Comparison of ENCODE assay signal across 8 mouse cellular contexts in genomic region chr16:31200790-31201567, GRCm38 (mm10). TPM values are rescaled to one million over a fixed set of nuclear protein-coding genes. Genes with fewer than 3 reads are reported as not detected.
A peak's percentile ranks its signal among the peaks of the same experiment; 100 is the strongest.
DNase-seq lines count a peak whose midpoint lies in the region; ATAC-seq and TF ChIP-seq lines count a peak whose summit lies in the region.

Acap2 (minus strand) TSS chr16:31201245.

- peak; percentile 94 to 99 for TF ChIP-seq POLR2A in MEL (IDR thresholded peaks at IDR 0.05; ENCODE audit: control insufficient read depth in 1 of 2, insufficient read depth in 1 of 2, low read depth in 1 of 2, low read length in 2 of 2, poor library complexity in 1 of 2)
- peak; percentile 92 for TF ChIP-seq POLR2A in cerebellum, adult 2 months (IDR thresholded peaks at IDR 0.05; ENCODE audit: borderline replicate concordance, insufficient read depth, low read length)

- peaks cover 7 to 8% of the 10 kb centered on the region in 2 experiments; a peak in 3 of 4 replicates for H3K4me1 ChIP-seq in MEL (ENCODE audit: control insufficient read depth in 1 of 2, insufficient read depth in 2 of 2, low read length in 2 of 2)
- peaks cover 8% of the 10 kb centered on the region for H3K4me1 ChIP-seq in cerebellum, adult 2 months (ENCODE audit: control insufficient read depth, insufficient read depth, low read length)
- 0 out of 2 replicates have a peak, but pooled peaks cover 2% of the 10 kb centered on the region for H3K4me1 ChIP-seq in forebrain, postnatal 0 days (ENCODE audit: insufficient read depth)
- peaks cover 25% of the 10 kb centered on the region for H3K4me1 ChIP-seq in lung, embryonic 15.5 days

- under 1% methylated on average over 73 of the region's 73 CpGs for WGBS in cerebellum, adult 2 months
- under 1% methylated on average over 62 of the region's 73 CpGs for WGBS in forebrain, postnatal 0 days
- WGBS in lung, embryonic 15.5 days: under 1% methylated on average over 73 of the region's 73 CpGs

- peak within 1 kb of the TSS; percentile 96 for H3K9ac ChIP-seq in MEL (ENCODE audit: control insufficient read depth, low read depth, low read length, poor library complexity, severe bottlenecking)
- peak within 1 kb of the TSS; percentile 93 for H3K9ac ChIP-seq in forebrain, postnatal 0 days
- H3K9ac ChIP-seq in lung, embryonic 15.5 days: peak within 1 kb of the TSS; percentile 96

- no peak for TF ChIP-seq CTCF in MEL (IDR thresholded peaks at IDR 0.05 in 2 of 3, conservative IDR thresholded peaks at IDR 0.05 in 1 of 3; ENCODE audit: control insufficient read depth in 1 of 3, insufficient read depth in 1 of 3, low read depth in 2 of 3, low read length in 3 of 3, poor library complexity in 1 of 3, severe bottlenecking in 1 of 3)
- no peak for TF ChIP-seq CTCF in cerebellum, adult 2 months (IDR thresholded peaks at IDR 0.05; ENCODE audit: borderline replicate concordance, insufficient read depth, low read depth, low read length)
- no peak for TF ChIP-seq CTCF in forebrain, postnatal 0 days (IDR thresholded peaks at IDR 0.05; ENCODE audit: low read depth)

- H3K79me2 ChIP-seq in MEL (ENCODE audit: control insufficient read depth, insufficient read depth, low read length, poor library complexity): peaks cover 39% of the 10 kb centered on the region

- peak; percentile 99 for ATAC-seq in forebrain, postnatal 0 days
- peak; percentile 99 for ATAC-seq in lung, embryonic 15.5 days (ENCODE audit: borderline replicate concordance, extremely low read depth, low FRiP score, low TSS enrichment)

- H3K9me3 ChIP-seq in MEL (replicated peaks; ENCODE audit: insufficient read depth, low read length): no peaks in the 10 kb centered on the region
- no peaks in the 10 kb centered on the region for H3K9me3 ChIP-seq in forebrain, postnatal 0 days (ENCODE audit: low read length)
- no peaks in the 10 kb centered on the region for H3K9me3 ChIP-seq in lung, embryonic 15.5 days

- peak within 1 kb of the TSS; percentile 75 for H3K27ac ChIP-seq in MEL (ENCODE audit: control insufficient read depth, low read depth, low read length)
- H3K27ac ChIP-seq in cerebellum, adult 2 months (ENCODE audit: insufficient read depth, low read length): peak within 1 kb of the TSS; percentile 77
- peak within 1 kb of the TSS; percentile 96 for H3K27ac ChIP-seq in forebrain, postnatal 0 days (ENCODE audit: low read depth, low read length)
- H3K27ac ChIP-seq in lung, embryonic 15.5 days: peak within 1 kb of the TSS; percentile 96

- DNase-seq in MEL (ENCODE audit: low read depth, low spot score): peak; percentile 98
- DNase-seq in cerebellum, adult 2 months: peak; percentile 97 to 99
- peak; percentile 99 for DNase-seq in forebrain, postnatal 0 days
- DNase-seq in heart, postnatal 4 days: peak; percentile 98
- DNase-seq in layer of hippocampus, adult 8-10 months (ENCODE audit: low spot score in 2 of 2): peak; percentile 97 to 98
- peak; percentile 97 for DNase-seq in ovary, adult 18-20 months (ENCODE audit: low spot score)
- peak; percentile 98 for DNase-seq in thymus, postnatal 0 days (ENCODE audit: low spot score)

- H3K4me3 ChIP-seq in MEL (ENCODE audit: control insufficient read depth in 1 of 2, insufficient read depth in 1 of 2, low read depth in 2 of 2, low read length in 2 of 2): peak within 1 kb of the TSS; percentile 81 to 86
- peak within 1 kb of the TSS; percentile 70 for H3K4me3 ChIP-seq in cerebellum, adult 2 months (replicated peaks; ENCODE audit: insufficient read depth, low read depth, low read length)
- H3K4me3 ChIP-seq in forebrain, postnatal 0 days (ENCODE audit: low read depth, low read length): peak within 1 kb of the TSS; percentile 88
- peak within 1 kb of the TSS; percentile 95 for H3K4me3 ChIP-seq in lung, embryonic 15.5 days

- TF ChIP-seq RAD21 in MEL (IDR thresholded peaks at IDR 0.05; ENCODE audit: low read depth, low read length): no peak

- peaks cover 0 to 26% of the 10 kb centered on the region in 2 experiments; a peak in 2 of 4 replicates for H3K36me3 ChIP-seq in MEL (ENCODE audit: control insufficient read depth in 1 of 2, insufficient read depth in 2 of 2, low read length in 2 of 2)
- no peaks in the 10 kb centered on the region for H3K36me3 ChIP-seq in forebrain, postnatal 0 days (ENCODE audit: insufficient read depth)
- no peaks in the 10 kb centered on the region for H3K36me3 ChIP-seq in lung, embryonic 15.5 days

- H3K27me3 ChIP-seq in MEL (ENCODE audit: control insufficient read depth in 1 of 2, insufficient read depth in 2 of 2, low read length in 2 of 2): no peaks in the 10 kb centered on the region
- no peaks in the 10 kb centered on the region for H3K27me3 ChIP-seq in cerebellum, adult 2 months (ENCODE audit: control insufficient read depth, insufficient read depth, low read length)
- H3K27me3 ChIP-seq in forebrain, postnatal 0 days (ENCODE audit: insufficient read depth, low read length): no peaks in the 10 kb centered on the region
- H3K27me3 ChIP-seq in lung, embryonic 15.5 days: no peaks in the 10 kb centered on the region

- peak within 1 kb of the TSS; percentile 65 for H3K4me2 ChIP-seq in forebrain, postnatal 0 days (ENCODE audit: low read depth)
- peak within 1 kb of the TSS; percentile 68 for H3K4me2 ChIP-seq in lung, embryonic 15.5 days

- TF ChIP-seq EP300 in MEL (IDR thresholded peaks at IDR 0.05; ENCODE audit: low read depth in 1 of 2, low read length in 2 of 2): no peak

TF ChIP-seq in MEL, 35 proteins besides CTCF, POLR2A, EP300 and RAD21 (continues in another document):
- TF ChIP-seq GABPA (IDR thresholded peaks at IDR 0.05; ENCODE audit: low read depth, low read length): no peak
- no peak for TF ChIP-seq JUND (IDR thresholded peaks at IDR 0.05; ENCODE audit: low read depth, low read length)
- TF ChIP-seq MAFK (IDR thresholded peaks at IDR 0.05; ENCODE audit: borderline replicate concordance, low read depth, low read length): no peak
- no peak for TF ChIP-seq MYC (IDR thresholded peaks at IDR 0.05; ENCODE audit: low read depth, low read length)
- TF ChIP-seq MYB (IDR thresholded peaks at IDR 0.05; ENCODE audit: low read depth, low read length): no peak
- peak; percentile 82 for TF ChIP-seq NELFE (IDR thresholded peaks at IDR 0.05; ENCODE audit: low read depth, low read length)
- TF ChIP-seq TAL1 (IDR thresholded peaks at IDR 0.05; ENCODE audit: low read length): no peak
- no peak for TF ChIP-seq ZC3H11A (IDR thresholded peaks at IDR 0.05; ENCODE audit: low read depth, low read length)
- TF ChIP-seq MEF2A (IDR thresholded peaks at IDR 0.05; ENCODE audit: extremely low read depth, insufficient replicate concordance, low read depth, low read length, poor library complexity, severe bottlenecking): 0 out of 2 replicates have a peak, but pooled peaks have one; percentile 24
- TF ChIP-seq ETS1 (IDR thresholded peaks at IDR 0.05; ENCODE audit: low read depth, low read length): 0 out of 2 replicates have a peak, but pooled peaks have one; percentile 34
- TF ChIP-seq POLR2AphosphoS5 (IDR thresholded peaks at IDR 0.05; ENCODE audit: borderline replicate concordance, low read depth, low read length): no peak
- no peak for TF ChIP-seq E2F4 (IDR thresholded peaks at IDR 0.05; ENCODE audit: borderline replicate concordance, low read depth, low read length)
- no peak for TF ChIP-seq RCOR1 (IDR thresholded peaks at IDR 0.05; ENCODE audit: low read depth, low read length)
- no peak for TF ChIP-seq ZNF384 (IDR thresholded peaks at IDR 0.05; ENCODE audit: low read depth, low read length)
- TF ChIP-seq MAX (IDR thresholded peaks at IDR 0.05; ENCODE audit: low read length): peak; percentile 73; the same call in 1 of the 2 replicates
- peak; percentile 89 for TF ChIP-seq POLR2AphosphoS2 (IDR thresholded peaks at IDR 0.05; ENCODE audit: low read length)
- TF ChIP-seq TCF12 (IDR thresholded peaks at IDR 0.05; ENCODE audit: low read depth, low read length): peak; percentile 51
- TF ChIP-seq ZMIZ1 (IDR thresholded peaks at IDR 0.05; ENCODE audit: low read depth, low read length): peak; percentile 95
- TF ChIP-seq SMC3 (IDR thresholded peaks at IDR 0.05; ENCODE audit: low read depth, low read length): no peak
- TF ChIP-seq ZKSCAN1 (IDR thresholded peaks at IDR 0.05; ENCODE audit: low read depth, low read length): no peak
- TF ChIP-seq NRF1 (IDR thresholded peaks at IDR 0.05; ENCODE audit: insufficient read depth, low read depth, low read length, poor library complexity, severe bottlenecking): peak; percentile 80
- no peak for TF ChIP-seq CHD2 (IDR thresholded peaks at IDR 0.05; ENCODE audit: low read length)
- TF ChIP-seq BHLHE40 (IDR thresholded peaks at IDR 0.05; ENCODE audit: borderline replicate concordance, low read depth, low read length): no peak
- TF ChIP-seq KAT2A (conservative IDR thresholded peaks at IDR 0.05; ENCODE audit: low read depth, low read length): no peak
- peak; percentile 91; the same call in 1 of the 2 replicates for TF ChIP-seq MAZ (IDR thresholded peaks at IDR 0.05; ENCODE audit: low read depth, low read length)
- TF ChIP-seq SIN3A (IDR thresholded peaks at IDR 0.05; ENCODE audit: low read length): peak; percentile 56
- TF ChIP-seq USF1 (IDR thresholded peaks at IDR 0.05; ENCODE audit: low read depth, low read length): peak; percentile 95
- no peak for TF ChIP-seq GATA1 (IDR thresholded peaks at IDR 0.05; ENCODE audit: low read depth, low read length)
- peak; percentile 95 for TF ChIP-seq TBP (IDR thresholded peaks at IDR 0.05; ENCODE audit: low read depth, low read length)
- peak; percentile 79 for TF ChIP-seq HCFC1 (IDR thresholded peaks at IDR 0.05; ENCODE audit: low read depth, low read length)
- peak; percentile 86 for TF ChIP-seq ELF1 (IDR thresholded peaks at IDR 0.05; ENCODE audit: low read depth, low read length)
- peak; percentile 75; the same call in 1 of the 2 replicates for TF ChIP-seq MXI1 (IDR thresholded peaks at IDR 0.05; ENCODE audit: low read depth, low read length)

RNA-seq across cellular contexts. Expression of gene Acap2, which starts in this region (rescaled TPM):
- total RNA-seq in MEL (2012; rRNA removed): 19.1 and 23.9 TPM in 2 replicates
- polyA plus RNA-seq in MEL (2012; ENCODE audit: insufficient read depth in 1 of 2, insufficient read length in 2 of 2, low read depth in 1 of 2, low replicate concordance in 2 of 2, missing spikeins in 1 of 2): 10 to 100 TPM in 1 of 2 experiments, not detected in 1; 17.2 TPM
- 36.9 and 38.9 TPM in 2 replicates for polyA plus RNA-seq in cerebellum, adult 2 months (2012; rRNA removed)
- 24.5 and 33.6 TPM in 2 replicates for total RNA-seq in forebrain, postnatal 0 days (2014; rRNA removed)
- polyA plus RNA-seq in forebrain, postnatal 0 days (2015; fragmentation: Nextera tagmentation; extraction: Ambion mirVana): 6.0 and 8.8 TPM in 2 replicates
- total RNA-seq in heart, postnatal 4 days (2021): 10 to 100 TPM; 27.8 to 29.0 TPM
- total RNA-seq in layer of hippocampus, adult 8-10 months (2022): 100 to 1,000 TPM; 117 to 144 (median 132) TPM
- polyA plus RNA-seq in lung, embryonic 15.5 days (2015; fragmentation: Nextera tagmentation; extraction: Ambion mirVana): 24.6 and 27.2 TPM in 2 replicates
- 15.2 and 16.2 TPM in 2 replicates for polyA plus RNA-seq in thymus, postnatal 0 days (2015; fragmentation: Nextera tagmentation; extraction: Ambion mirVana)

Comparison
In these comparisons a context has a peak if more than half of its experiments do, and no peak if none do; other contexts are left out.
1. Peak in every context shown above with its lines: DNase-seq, ATAC-seq, H3K4me3 ChIP-seq and H3K27ac ChIP-seq.